Mouse (Mus musculus) hindbrain, embryonic 13.5 days (tissue): ENCODE results near the gene 1700029J07Rik. TPM values are rescaled to one million over a fixed set of nuclear protein-coding genes. Genes with fewer than 3 reads are reported as not detected.
A peak's percentile ranks its signal among the peaks of the same experiment; 100 is the strongest.

Experiments used
- ATAC-seq: fragments of 200-750 bp; cut with Nextera tagmentation; 2 replicates; pipeline ENCODE4 v1.8.0; 2017; ENCODE audit warnings: moderate TSS enrichment; ENCODE audit not compliant: low FRiP score
- H3K27ac ChIP-seq: fragments of 300-500 bp; sonication (generic); 2 replicates; pipeline ENCODE4 v1.5.1; 2015; ENCODE audit warnings: inconsistent platforms, mild to moderate bottlenecking, moderate library complexity
- H3K27me3 ChIP-seq: fragments of 300-500 bp; sonication (generic); 2 replicates; pipeline ENCODE4 v1.6.1; 2015; ENCODE audit warnings: mild to moderate bottlenecking, inconsistent platforms
- H3K36me3 ChIP-seq: fragments of 300-500 bp; sonication (generic); 2 replicates; pipeline ENCODE4 v1.6.1; 2015; ENCODE audit warnings: mild to moderate bottlenecking, inconsistent platforms
- H3K4me1 ChIP-seq: fragments of 300-500 bp; sonication (generic); replicated peaks from 2 replicates; pipeline ENCODE4 v1.6.1; 2015; ENCODE audit warnings: inconsistent platforms
- H3K4me2 ChIP-seq: fragments of 300-500 bp; sonication (generic); 2 replicates; pipeline ENCODE4 v1.6.1; 2015; ENCODE audit warnings: inconsistent platforms, mild to moderate bottlenecking, moderate library complexity
- H3K4me3 ChIP-seq: fragments of 300-500 bp; sonication (generic); 2 replicates; pipeline ENCODE4 v1.5.1; 2015; ENCODE audit warnings: mild to moderate bottlenecking, inconsistent platforms
- H3K9ac ChIP-seq: fragments of 300-500 bp; sonication (generic); 2 replicates; pipeline ENCODE4 v1.6.1; 2015; ENCODE audit warnings: mild to moderate bottlenecking, inconsistent platforms
- H3K9me3 ChIP-seq: fragments of 300-500 bp; sonication (generic); 2 replicates; pipeline ENCODE4 v1.6.1; 2016; ENCODE audit warnings: inconsistent platforms
- WGBS: fragments of 180-500 bp; shearing (Covaris S2); methylation state at CpG from one replicate; pipeline ENCODE4 v1.1.7; 2015; 5-methylcytosine and 5-hydroxymethylcytosine counted together
- polyA plus RNA-seq: library from polyadenylated mRNA; unstranded; fragments of >200 nt; fragmentation: Nextera tagmentation; extraction: Ambion mirVana; gene quantifications from 2 replicates; pipeline ENCODE4 v1.2.1, GENCODE M21; 2015

1700029J07Rik gene
- polyA plus RNA-seq, 1 experiment from 2014 or later: 5.6 TPM

- no peaks in the 10 kb centered on the region for H3K36me3 ChIP-seq
- no peak within 1 kb of the TSS for H3K27ac ChIP-seq
- peaks cover 8% of the 10 kb centered on the region; the same call in 1 of the 2 replicates for H3K4me1 ChIP-seq
- 2% methylated on average over 23 of the region's 23 CpGs for WGBS
- H3K9ac ChIP-seq: peak within 1 kb of the TSS; percentile 55; the same call in 1 of the 2 replicates
- 0 out of 2 replicates have a peak, but pooled peaks cover 2% of the 10 kb centered on the region for H3K27me3 ChIP-seq
- H3K4me3 ChIP-seq: peak within 1 kb of the TSS; percentile 41
- ATAC-seq: peak; percentile 92
- 0 out of 2 replicates have a peak, but pooled peaks cover 3% of the 10 kb centered on the region for H3K9me3 ChIP-seq
- peak within 1 kb of the TSS; percentile 57 for H3K4me2 ChIP-seq
Observed at GRCm38 (mm10) chr8:45934582-45935014, 40.5 kb downstream of the 1700029J07Rik start, which contains the start of gene Ccdc110. TSS of gene Ccdc110 (plus strand) at chr8:45934619.

GRCm38 (mm10) chr8:45922116-45922515, 52.9 kb downstream of the 1700029J07Rik start:
- WGBS: 97% methylated on average over 7 of the region's 7 CpGs
- no peaks in the 10 kb centered on the region for H3K9me3 ChIP-seq
- no peaks in the 10 kb centered on the region for H3K27me3 ChIP-seq
- H3K9ac ChIP-seq: no peak overlapping the region
- ATAC-seq: no peak
- no peak overlapping the region for H3K4me2 ChIP-seq
- H3K27ac ChIP-seq: no peak overlapping the region
- no peaks in the 10 kb centered on the region for H3K36me3 ChIP-seq
- H3K4me1 ChIP-seq: no peaks in the 10 kb centered on the region
- H3K4me3 ChIP-seq: no peak overlapping the region

GRCm38 (mm10) chr8:45920392-45920791, 54.7 kb downstream of the 1700029J07Rik start:
- H3K9ac ChIP-seq: no peak overlapping the region
- no peak for ATAC-seq
- no peak overlapping the region for H3K4me2 ChIP-seq
- H3K4me3 ChIP-seq: no peak overlapping the region
- no peaks in the 10 kb centered on the region for H3K4me1 ChIP-seq
- WGBS: 93% methylated on average over 7 of the region's 7 CpGs
- H3K36me3 ChIP-seq: no peaks in the 10 kb centered on the region
- H3K27me3 ChIP-seq: no peaks in the 10 kb centered on the region
- no peak overlapping the region for H3K27ac ChIP-seq
- H3K9me3 ChIP-seq: no peaks in the 10 kb centered on the region

GRCm38 (mm10) chr8:45918891-45919290, 56.2 kb downstream of the 1700029J07Rik start:
- no peak overlapping the region for H3K27ac ChIP-seq
- no peaks in the 10 kb centered on the region for H3K4me1 ChIP-seq
- no peaks in the 10 kb centered on the region for H3K27me3 ChIP-seq
- H3K36me3 ChIP-seq: no peaks in the 10 kb centered on the region
- H3K9me3 ChIP-seq: no peaks in the 10 kb centered on the region
- no peak overlapping the region for H3K4me3 ChIP-seq
- no peak overlapping the region for H3K9ac ChIP-seq
- ATAC-seq: no peak
- WGBS: 88% methylated on average over 15 of the region's 15 CpGs
- H3K4me2 ChIP-seq: no peak overlapping the region

GRCm38 (mm10) chr8:45917040-45917679, 57.9 kb downstream of the 1700029J07Rik start:
- no peak for ATAC-seq
- H3K36me3 ChIP-seq: no peaks in the 10 kb centered on the region
- no peaks in the 10 kb centered on the region for H3K9me3 ChIP-seq
- H3K4me2 ChIP-seq: no peak overlapping the region
- no peak overlapping the region for H3K4me3 ChIP-seq
- H3K9ac ChIP-seq: no peak overlapping the region
- no peak overlapping the region for H3K27ac ChIP-seq
- H3K4me1 ChIP-seq: no peaks in the 10 kb centered on the region
- H3K27me3 ChIP-seq: no peaks in the 10 kb centered on the region
- WGBS: 75% methylated on average over 20 of the region's 20 CpGs

- Histone ChIP-seq H3K4me1 (no peaks in the 10 kb centered on the region), H3K27me3 (no peaks in the 10 kb centered on the region), H3K9ac (no peak overlapping the region), H3K4me3 (no peak overlapping the region), H3K4me2 (no peak overlapping the region), H3K36me3 (no peaks in the 10 kb centered on the region), H3K9me3 (no peaks in the 10 kb centered on the region), H3K27ac (no peak overlapping the region)
- 90% methylated on average over 3 of the region's 3 CpGs for WGBS
- no peak for ATAC-seq
Observed at GRCm38 (mm10) chr8:45916496-45916895, 58.6 kb downstream of the 1700029J07Rik start.

- Histone ChIP-seq H3K27me3 (no peaks in the 10 kb centered on the region), H3K4me2 (no peak overlapping the region), H3K27ac (no peak overlapping the region), H3K9ac (no peak overlapping the region), H3K9me3 (no peaks in the 10 kb centered on the region), H3K36me3 (no peaks in the 10 kb centered on the region), H3K4me3 (no peak overlapping the region), H3K4me1 (peaks cover 3% of the 10 kb centered on the region; the same call in 1 of the 2 replicates)
- 87% methylated on average over 11 of the region's 11 CpGs for WGBS
- ATAC-seq: no peak
Observed at GRCm38 (mm10) chr8:45913707-45914106, 61.3 kb downstream of the 1700029J07Rik start.

GRCm38 (mm10) chr8:45906251-45906619, 68.8 kb downstream of the 1700029J07Rik start:
- Histone ChIP-seq H3K9me3 (no peaks in the 10 kb centered on the region), H3K9ac (no peak overlapping the region), H3K27me3 (no peaks in the 10 kb centered on the region), H3K4me1 (peaks cover 5% of the 10 kb centered on the region; the same call in 1 of the 2 replicates), H3K27ac (no peak overlapping the region), H3K4me3 (no peak overlapping the region), H3K36me3 (no peaks in the 10 kb centered on the region), H3K4me2 (no peak overlapping the region)
- no peak for ATAC-seq
- WGBS: 91% methylated on average over 4 of the region's 4 CpGs

GRCm38 (mm10) chr8:45905591-45906250, 69.3 kb downstream of the 1700029J07Rik start:
- H3K36me3 ChIP-seq: no peaks in the 10 kb centered on the region
- no peak overlapping the region for H3K4me2 ChIP-seq
- H3K9me3 ChIP-seq: no peaks in the 10 kb centered on the region
- no peak for ATAC-seq
- peaks cover 5% of the 10 kb centered on the region; the same call in 1 of the 2 replicates for H3K4me1 ChIP-seq
- no peak overlapping the region for H3K27ac ChIP-seq
- no peaks in the 10 kb centered on the region for H3K27me3 ChIP-seq
- no peak overlapping the region for H3K4me3 ChIP-seq
- WGBS: 84% methylated on average over 7 of the region's 7 CpGs
- no peak overlapping the region for H3K9ac ChIP-seq

- no peaks in the 10 kb centered on the region for H3K36me3 ChIP-seq
- H3K27ac ChIP-seq: no peak overlapping the region
- ATAC-seq: no peak
- H3K4me1 ChIP-seq: peaks cover 5% of the 10 kb centered on the region
- no peak overlapping the region for H3K4me3 ChIP-seq
- no peak overlapping the region for H3K9ac ChIP-seq
- no peak overlapping the region for H3K4me2 ChIP-seq
- 49% methylated on average over 3 of the region's 3 CpGs for WGBS
- H3K27me3 ChIP-seq: no peaks in the 10 kb centered on the region
- H3K9me3 ChIP-seq: no peaks in the 10 kb centered on the region
Observed at GRCm38 (mm10) chr8:45903659-45904058, 71.4 kb downstream of the 1700029J07Rik start.
